Mouse (Mus musculus) Patski (cell line): ENCODE measurements around the gene 4932438A13Rik. TPM values are rescaled to one million over a fixed set of nuclear protein-coding genes. Genes with fewer than 3 reads are reported as not detected.

Experiments
- ATAC-seq: fragments of 100-300 bp; one replicate; pipeline ENCODE4 v1.8.0; 2021
- CTCF ChIA-PET: fragments of 350-600 bp; sonication (Branson Sonifier 250); formaldehyde crosslinking; loops from one replicate; lab custom pipeline; 2022; ENCODE audit warnings: inconsistent platforms; lab: Charles Lee
- POLR2A ChIA-PET: fragments of 350-600 bp; sonication (Branson Sonifier 250); formaldehyde crosslinking; loops from one replicate; lab custom pipeline; 2022; ENCODE audit warnings: antibody characterized with exemption, inconsistent platforms; lab: Charles Lee
- DNase-seq: peaks from one replicate; pipeline ENCODE4 v3.0.0-alpha.2; 2011; ENCODE audit warnings: low read depth, low spot score
- H3K27me3 ChIP-seq: fragments of 371-371 bp; one replicate; pipeline ENCODE4 v1.5.1; 2021
- CTCF ChIP-seq: fragments of 100-300 bp; IDR thresholded peaks from one replicate; pipeline ENCODE4 v1.5.1; 2021
- in situ Hi-C: fragments of 300-500 bp; cut with MboI; formaldehyde crosslinking; loops from 3 replicates; pipeline ENCODE4 v1.11.1; 2018; ENCODE audit warnings: low pct_unique_long_range_greater_than_20kb, mixed read lengths
- polyA plus RNA-seq: library from polyadenylated mRNA; unstranded; gene quantifications from one replicate; pipeline ENCODE4 v1.2.3, GENCODE M21; 2021

4932438A13Rik gene
- polyA plus RNA-seq, result 37.7 TPM

- TF ChIP-seq CTCF, result no peak
- peaks cover under 1% of the 10 kb centered on the region for H3K27me3 ChIP-seq
- DNase-seq, result peak; percentile 79
- peak; percentile 99 for ATAC-seq
- in situ Hi-C loops, result loop anchor here (25.0 kb wide), 1 partner anchor 550 kb away; the partner anchor contains the start of genes Nudt6 and Spata5
- POLR2A ChIA-PET, result no interaction called here
- CTCF ChIA-PET, result no interaction called here
Measured at GRCm38 (mm10) chr3:36862721-36863275, at the start of gene 4932438A13Rik. 4932438A13Rik (plus strand) TSS chr3:36863104.

GRCm38 (mm10) chr3:36816633-36817032, 46.3 kb upstream of the 4932438A13Rik start:
- peaks cover 3% of the 10 kb centered on the region for H3K27me3 ChIP-seq
- in situ Hi-C loops, result no loop called here
- no peak for ATAC-seq
- TF ChIP-seq CTCF, result no peak
- DNase-seq, result no peak
- ChIA-PET POLR2A (no interaction called here), CTCF (interaction anchor here (0.8 kb wide), 1 partner anchor 20 kb away, joined by 3 read pairs; no protein-coding TSS in a partner anchor)

GRCm38 (mm10) chr3:36819402-36819801, 43.5 kb upstream of the 4932438A13Rik start:
- TF ChIP-seq CTCF, result no peak
- in situ Hi-C loops, result no loop called here
- CTCF ChIA-PET, result interaction anchor here (0.7 to 1.2 kb wide), 3 partner anchors 10 to 18 kb away, joined by 3 read pairs; no protein-coding TSS in a partner anchor
- ATAC-seq (no peak), DNase-seq (no peak)
- peaks cover 3% of the 10 kb centered on the region for H3K27me3 ChIP-seq
- POLR2A ChIA-PET, result no interaction called here

- no peak for ATAC-seq
- H3K27me3 ChIP-seq, result peaks cover 3% of the 10 kb centered on the region
- POLR2A ChIA-PET, result interaction anchor here (0.9 kb wide), 1 partner anchor 214 kb away, joined by 3 read pairs; no protein-coding TSS in a partner anchor
- CTCF ChIA-PET, result interaction anchor here (1.2 kb wide), 1 partner anchor 19 kb away, joined by 4 read pairs; no protein-coding TSS in a partner anchor
- TF ChIP-seq CTCF, result no peak
- in situ Hi-C loops, result no loop called here
- DNase-seq, result no peak
Measured at GRCm38 (mm10) chr3:36821037-36821436, 41.9 kb upstream of the 4932438A13Rik start.

GRCm38 (mm10) chr3:36825098-36825497, 37.8 kb upstream of the 4932438A13Rik start:
- TF ChIP-seq CTCF, result no peak
- ATAC-seq, result no peak
- in situ Hi-C loops, result no loop called here
- no peak for DNase-seq
- ChIA-PET CTCF (interaction anchor here (0.8 kb wide), 1 partner anchor 16 kb away, joined by 3 read pairs; no protein-coding TSS in a partner anchor), POLR2A (interaction anchor here (0.6 kb wide), 1 partner anchor 444 kb away, joined by 3 read pairs; no protein-coding TSS in a partner anchor)
- H3K27me3 ChIP-seq, result peaks cover 19% of the 10 kb centered on the region

GRCm38 (mm10) chr3:36825554-36825953, 37.4 kb upstream of the 4932438A13Rik start:
- H3K27me3 ChIP-seq, result peaks cover 23% of the 10 kb centered on the region
- CTCF ChIA-PET, result interaction anchor here (0.8 kb wide), 1 partner anchor 16 kb away, joined by 3 read pairs; no protein-coding TSS in a partner anchor
- no peak for TF ChIP-seq CTCF
- no peak for ATAC-seq
- no peak for DNase-seq
- in situ Hi-C loops, result no loop called here
- POLR2A ChIA-PET, result interaction anchor here (0.6 kb wide), 1 partner anchor 444 kb away, joined by 3 read pairs; no protein-coding TSS in a partner anchor

GRCm38 (mm10) chr3:36827274-36828025, 35.5 kb upstream of the 4932438A13Rik start:
- peaks cover 22% of the 10 kb centered on the region for H3K27me3 ChIP-seq
- ChIA-PET POLR2A (no interaction called here), CTCF (interaction anchor here (0.9 to 1.0 kb wide), 2 partner anchors 8 to 19 kb away, joined by 3 to 4 read pairs; no protein-coding TSS in a partner anchor)
- ATAC-seq (no peak), DNase-seq (no peak)
- no peak for TF ChIP-seq CTCF
- in situ Hi-C loops, result no loop called here

GRCm38 (mm10) chr3:36830218-36830617, 32.7 kb upstream of the 4932438A13Rik start:
- no peak for DNase-seq
- no peak for TF ChIP-seq CTCF
- peaks cover 31% of the 10 kb centered on the region for H3K27me3 ChIP-seq
- ChIA-PET CTCF (interaction anchor here (0.9 to 1.3 kb wide), 2 partner anchors 10 to 29 kb away, joined by 3 to 4 read pairs; no protein-coding TSS in a partner anchor), POLR2A (no interaction called here)
- no peak for ATAC-seq
- in situ Hi-C loops, result no loop called here

GRCm38 (mm10) chr3:36834426-36834825, 28.5 kb upstream of the 4932438A13Rik start:
- in situ Hi-C loops, result no loop called here
- peaks cover 20% of the 10 kb centered on the region for H3K27me3 ChIP-seq
- POLR2A ChIA-PET, result interaction anchor here (0.7 to 0.8 kb wide), 2 partner anchors 58 to 243 kb away, joined by 3 read pairs; no protein-coding TSS in a partner anchor
- CTCF ChIA-PET, result interaction anchor here (1.5 kb wide), 1 partner anchor 370 kb away, joined by 4 read pairs; no protein-coding TSS in a partner anchor
- DNase-seq (no peak), ATAC-seq (no peak)
- TF ChIP-seq CTCF, result no peak

DNA sequence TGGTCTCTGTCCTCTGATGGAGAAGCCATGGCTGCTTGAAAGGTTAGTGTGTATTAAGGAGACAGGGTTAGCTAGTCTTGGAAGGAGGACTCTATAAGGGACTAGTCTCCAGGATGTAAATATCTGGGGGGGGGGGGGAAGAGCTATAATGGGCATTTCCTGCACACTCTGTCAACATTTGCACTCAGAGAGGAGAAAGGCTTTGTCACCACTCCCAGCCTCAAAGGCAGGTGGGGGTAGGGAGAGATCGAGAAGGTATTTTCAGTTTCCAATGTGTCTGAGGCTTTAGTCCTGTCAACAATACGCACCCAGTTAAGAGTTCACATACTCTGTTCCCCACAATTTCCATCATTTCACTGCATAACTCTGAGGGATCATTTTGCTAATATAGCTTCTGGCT, 28.1 kb upstream of the 4932438A13Rik start:
- in situ Hi-C loops, result no loop called here
- DNase-seq (no peak), ATAC-seq (no peak)
- ChIA-PET POLR2A (interaction anchor here (0.7 to 0.8 kb wide), 2 partner anchors 58 to 244 kb away, joined by 3 read pairs; no protein-coding TSS in a partner anchor), CTCF (interaction anchor here (1.5 kb wide), 1 partner anchor 369 kb away, joined by 4 read pairs; no protein-coding TSS in a partner anchor)
- H3K27me3 ChIP-seq, result peaks cover 18% of the 10 kb centered on the region
- TF ChIP-seq CTCF, result no peak
